Mouse (Mus musculus) lung, embryonic 16.5 days (tissue): ENCODE measurements around the gene Sox30. TPM values are rescaled to one million over a fixed set of nuclear protein-coding genes. Genes with fewer than 3 reads are reported as not detected.
A peak's percentile ranks its signal among the peaks of the same experiment; 100 is the strongest.

Experiments
- ATAC-seq: fragments of 200-750 bp; cut with Nextera tagmentation; 2 replicates; pipeline ENCODE4 v1.8.0; 2017; ENCODE audit warnings: low read depth, mild to moderate bottlenecking, moderate library complexity
- H3K27ac ChIP-seq: fragments of 300-500 bp; sonication (generic); 2 replicates; pipeline ENCODE4 v1.5.1; 2014; ENCODE audit warnings: mild to moderate bottlenecking, control low read depth, low read length
- H3K27me3 ChIP-seq: fragments of 300-500 bp; sonication (generic); 2 replicates; pipeline ENCODE4 v1.6.1; 2014; ENCODE audit warnings: low read depth, low read length, mixed read lengths; ENCODE audit not compliant: control insufficient read depth, insufficient read depth
- H3K36me3 ChIP-seq: fragments of 300-500 bp; sonication (generic); 2 replicates; pipeline ENCODE4 v1.6.1; 2014; ENCODE audit warnings: low read length; ENCODE audit not compliant: control insufficient read depth, insufficient read depth
- H3K4me1 ChIP-seq: fragments of 300-500 bp; sonication (generic); replicated peaks from 2 replicates; pipeline ENCODE4 v1.6.1; 2014; ENCODE audit warnings: low read length, mixed read lengths; ENCODE audit not compliant: control insufficient read depth, insufficient read depth
- H3K4me2 ChIP-seq: fragments of 300-500 bp; sonication (generic); 2 replicates; pipeline ENCODE4 v1.6.1; 2014; ENCODE audit warnings: low read depth, low read length, control low read depth
- H3K4me3 ChIP-seq: fragments of 300-500 bp; sonication (generic); 2 replicates; pipeline ENCODE4 v1.5.1; 2014; ENCODE audit warnings: mild to moderate bottlenecking, low read length, control low read depth
- H3K9ac ChIP-seq: fragments of 300-500 bp; sonication (generic); 2 replicates; pipeline ENCODE4 v1.6.1; 2014; ENCODE audit warnings: low read length, control low read depth
- H3K9me3 ChIP-seq: fragments of 300-500 bp; sonication (generic); 2 replicates; pipeline ENCODE4 v1.6.1; 2016; ENCODE audit warnings: low read length; ENCODE audit not compliant: control insufficient read depth
- WGBS: fragments of 180-500 bp; shearing (Covaris S2); extraction: QIAGEN DNeasy Blood & Tissue Kit; methylation state at CpG from one replicate; pipeline ENCODE4 v1.1.7; 2014; 5-methylcytosine and 5-hydroxymethylcytosine counted together
- polyA plus RNA-seq: library from polyadenylated mRNA; unstranded; fragments of >200 nt; fragmentation: Nextera tagmentation; extraction: Ambion mirVana; gene quantifications from 2 replicates; pipeline ENCODE4 v1.2.1, GENCODE M21; 2015

The Sox30 gene
- polyA plus RNA-seq, 1 experiment from 2014 or later = 0.05 TPM

DNA sequence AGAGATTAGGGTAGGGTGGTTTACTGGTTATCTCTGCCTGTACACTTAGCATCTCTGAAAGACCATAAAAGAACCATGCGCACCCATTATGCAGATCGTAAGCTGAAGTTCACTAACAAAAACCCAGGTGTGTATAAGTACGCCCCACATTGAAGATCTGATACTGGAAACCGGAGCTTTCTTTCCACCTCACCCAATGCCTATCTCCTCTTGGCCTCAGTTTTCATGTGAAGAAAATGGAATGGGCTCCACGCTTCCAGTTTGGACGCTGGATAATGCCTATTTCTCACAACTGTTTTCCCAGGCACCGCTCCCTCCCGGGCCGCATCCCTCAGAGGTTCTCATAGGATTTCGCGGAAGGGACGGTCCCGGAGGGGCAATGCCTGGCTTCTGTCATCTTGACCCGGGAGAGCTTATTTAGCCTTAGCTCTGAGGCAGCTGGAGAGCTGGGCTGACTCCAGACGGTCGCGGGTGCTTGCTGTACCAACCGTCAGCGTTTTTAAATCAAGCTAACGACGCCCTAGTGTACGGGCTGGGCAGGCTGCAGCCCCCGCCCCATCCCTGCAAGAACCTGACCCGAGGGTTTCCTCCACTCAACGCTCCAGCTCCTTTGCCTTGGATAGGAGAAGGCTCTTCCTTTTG, 76.8 kb downstream of the Sox30 start:
- H3K9ac ChIP-seq = peak overlapping the region; percentile 74
- H3K27me3 ChIP-seq = peaks cover 5% of the 10 kb centered on the region; the same call in 1 of the 2 replicates
- peaks cover 31% of the 10 kb centered on the region for H3K4me1 ChIP-seq
- peak; percentile 4; the same call in 1 of the 2 replicates for ATAC-seq
- H3K4me3 ChIP-seq = peak overlapping the region; percentile 66
- peak overlapping the region; percentile 83 for H3K27ac ChIP-seq
- 1% methylated on average over 25 of the region's 25 CpGs for WGBS
- H3K36me3 ChIP-seq = 0 out of 2 replicates have a peak, but pooled peaks cover 2% of the 10 kb centered on the region
- no peaks in the 10 kb centered on the region for H3K9me3 ChIP-seq
- peak overlapping the region; percentile 53 for H3K4me2 ChIP-seq

DNA sequence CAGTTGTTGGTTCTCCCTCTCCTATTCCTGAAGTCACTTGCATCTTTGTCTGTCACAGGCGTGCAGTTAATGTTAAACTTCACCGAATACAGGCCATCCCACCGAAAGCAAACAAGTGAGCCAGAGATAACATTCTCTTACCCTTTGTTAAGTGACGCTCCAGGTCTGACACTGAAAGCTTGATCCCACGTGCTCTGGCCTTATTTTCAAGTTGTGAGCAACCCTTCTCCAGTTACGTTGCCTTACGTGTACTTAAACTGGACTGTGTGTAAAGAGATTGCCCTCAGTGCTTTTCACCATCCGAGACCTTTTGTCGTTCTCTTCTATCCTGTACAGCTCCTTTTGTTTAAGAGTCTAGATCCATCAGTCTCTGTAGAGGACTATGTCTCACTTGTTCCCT, 77.9 kb downstream of the Sox30 start:
- 13% methylated on average over 9 of the region's 9 CpGs for WGBS
- Histone ChIP-seq H3K9ac (peak overlapping the region; percentile 59), H3K36me3 (0 out of 2 replicates have a peak, but pooled peaks cover 2% of the 10 kb centered on the region), H3K4me1 (peaks cover 39% of the 10 kb centered on the region), H3K27ac (peak overlapping the region; percentile 1; the same call in 1 of the 2 replicates), H3K4me3 (peak overlapping the region; percentile 66), H3K27me3 (peaks cover 5% of the 10 kb centered on the region; the same call in 1 of the 2 replicates), H3K4me2 (peak overlapping the region; percentile 53), H3K9me3 (no peaks in the 10 kb centered on the region)
- ATAC-seq = no peak

DNA sequence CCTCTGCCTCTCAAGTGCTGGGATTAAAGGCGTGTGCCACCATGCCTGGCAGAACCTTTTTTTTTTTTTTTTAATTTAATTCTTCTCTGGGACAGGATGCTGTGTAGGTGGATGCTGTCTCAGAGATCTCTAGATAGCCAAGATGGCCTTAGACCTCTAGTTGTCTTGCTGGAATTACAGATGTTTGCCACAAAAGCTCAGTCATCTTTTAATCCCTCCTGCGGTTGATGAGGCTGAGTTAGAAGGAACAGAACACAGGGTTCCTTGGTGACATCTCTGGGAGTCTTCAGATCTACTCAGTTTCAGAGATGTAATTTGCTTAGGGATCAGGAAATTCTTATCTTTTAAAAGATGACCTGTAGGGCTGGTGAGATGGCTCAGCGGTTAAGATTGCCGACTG, 78.8 kb downstream of the Sox30 start:
- Histone ChIP-seq H3K27me3 (peaks cover 5% of the 10 kb centered on the region; the same call in 1 of the 2 replicates), H3K9me3 (no peaks in the 10 kb centered on the region), H3K27ac (no peak overlapping the region), H3K36me3 (0 out of 2 replicates have a peak, but pooled peaks cover 5% of the 10 kb centered on the region), H3K4me3 (no peak overlapping the region), H3K4me2 (no peak overlapping the region), H3K9ac (no peak overlapping the region), H3K4me1 (peaks cover 47% of the 10 kb centered on the region)
- ATAC-seq = no peak
- 85% methylated on average over 4 of the region's 4 CpGs for WGBS

DNA sequence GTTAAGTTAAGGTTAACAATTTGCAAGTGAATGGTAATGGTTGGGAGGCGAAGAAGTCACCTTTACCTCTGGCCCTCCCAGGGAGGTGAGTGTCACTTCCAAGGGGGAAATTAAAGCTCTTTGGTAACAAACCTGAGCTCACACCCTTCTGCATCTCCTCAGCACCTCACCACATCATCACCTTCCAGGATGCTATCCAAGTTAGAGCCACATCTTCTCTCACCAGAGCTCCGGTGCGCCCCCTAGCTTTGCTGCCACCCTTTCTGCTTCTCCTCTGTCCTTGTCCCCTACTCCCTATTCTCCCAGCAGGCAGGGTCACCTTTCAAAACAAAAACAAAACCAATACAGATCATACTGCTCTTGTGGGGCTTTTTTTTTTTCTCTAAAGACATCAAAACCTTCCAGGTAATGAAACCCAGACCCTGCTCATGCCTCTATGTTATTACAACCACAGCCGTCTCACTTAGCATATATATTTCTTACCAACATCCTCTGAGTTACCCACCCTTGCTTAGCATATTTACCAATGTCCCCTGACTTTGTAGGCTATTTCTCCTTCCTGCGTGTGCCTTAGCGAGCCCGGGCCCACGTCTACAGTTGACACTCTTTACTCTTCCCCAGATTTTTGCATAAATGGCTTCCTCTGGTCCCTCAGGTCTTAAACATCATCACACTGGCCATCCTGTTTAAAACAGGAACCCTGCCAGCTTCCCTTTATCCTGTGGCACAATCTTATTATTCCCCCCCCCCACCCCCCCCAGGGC, 80.0 kb downstream of the Sox30 start:
- no peak overlapping the region for H3K9ac ChIP-seq
- peaks cover 58% of the 10 kb centered on the region for H3K4me1 ChIP-seq
- 51% methylated on average over 8 of the region's 8 CpGs for WGBS
- no peaks in the 10 kb centered on the region for H3K9me3 ChIP-seq
- H3K27me3 ChIP-seq = peaks cover 5% of the 10 kb centered on the region; the same call in 1 of the 2 replicates
- H3K4me3 ChIP-seq = no peak overlapping the region
- ATAC-seq = no peak
- no peak overlapping the region for H3K4me2 ChIP-seq
- H3K27ac ChIP-seq = no peak overlapping the region; the same call in 1 of the 2 replicates
- 0 out of 2 replicates have a peak, but pooled peaks cover 5% of the 10 kb centered on the region for H3K36me3 ChIP-seq

DNA sequence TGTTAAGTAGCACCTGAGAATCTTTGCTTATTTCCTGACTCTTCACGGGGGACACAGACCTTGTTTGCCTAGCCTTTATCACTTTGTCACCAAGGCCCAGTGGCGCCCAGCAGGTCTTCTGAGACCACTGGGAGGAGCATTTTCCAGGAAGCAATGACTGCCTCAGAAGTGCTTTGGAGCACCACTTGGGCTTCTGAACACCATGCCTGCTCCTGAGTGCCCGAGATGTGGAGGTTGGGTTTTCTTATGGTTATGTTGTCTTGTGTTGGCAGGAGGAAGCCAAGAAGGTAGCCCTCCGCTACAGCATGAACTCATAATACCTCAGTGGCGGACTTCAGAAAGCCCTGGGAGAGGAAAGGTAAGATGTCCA, 80.5 kb downstream of the Sox30 start:
- H3K9me3 ChIP-seq = no peaks in the 10 kb centered on the region
- peaks cover 59% of the 10 kb centered on the region for H3K4me1 ChIP-seq
- no peak overlapping the region for H3K4me2 ChIP-seq
- H3K9ac ChIP-seq = no peak overlapping the region
- WGBS = 50% methylated on average over 5 of the region's 5 CpGs
- peaks cover 5% of the 10 kb centered on the region; the same call in 1 of the 2 replicates for H3K27me3 ChIP-seq
- ATAC-seq = no peak
- H3K4me3 ChIP-seq = no peak overlapping the region
- peak overlapping the region; percentile 38; the same call in 1 of the 2 replicates for H3K27ac ChIP-seq
- 0 out of 2 replicates have a peak, but pooled peaks cover 5% of the 10 kb centered on the region for H3K36me3 ChIP-seq

DNA sequence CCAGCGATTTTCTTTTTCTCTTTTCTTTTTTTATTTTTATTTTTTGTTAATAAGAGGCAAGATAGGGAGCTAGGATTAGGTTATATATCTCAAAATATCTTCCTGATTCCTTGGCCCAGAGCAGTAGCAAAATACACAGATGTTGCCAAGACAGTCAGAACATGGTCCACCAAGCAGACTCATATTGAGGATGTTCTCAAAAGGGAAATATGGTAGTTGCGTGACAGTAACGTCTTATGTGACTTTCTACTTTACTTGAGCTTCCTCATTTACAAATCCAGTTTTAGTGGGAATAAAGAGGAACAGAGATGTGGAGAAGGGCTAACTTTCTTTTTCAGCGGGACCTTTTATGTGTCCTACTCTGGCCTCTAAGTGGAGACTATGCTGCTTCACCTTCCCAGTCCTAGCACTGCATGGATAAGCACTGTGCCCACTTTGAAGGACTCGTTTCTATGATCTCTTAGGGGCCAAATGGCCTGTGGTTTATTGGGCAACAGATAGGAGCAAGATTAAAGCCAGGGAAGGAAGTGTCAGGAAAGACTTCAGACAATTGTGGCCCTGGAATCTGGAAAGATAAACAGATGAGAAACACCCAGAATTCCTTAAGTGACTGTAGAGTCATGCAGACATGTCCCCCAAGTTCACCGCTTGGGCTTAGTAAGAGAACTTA, 81.8 kb downstream of the Sox30 start:
- Histone ChIP-seq H3K27me3 (no peaks in the 10 kb centered on the region; the same call in 1 of the 2 replicates), H3K4me2 (no peak overlapping the region), H3K36me3 (0 out of 2 replicates have a peak, but pooled peaks cover 5% of the 10 kb centered on the region), H3K4me3 (no peak overlapping the region), H3K9me3 (no peaks in the 10 kb centered on the region), H3K4me1 (peaks cover 68% of the 10 kb centered on the region), H3K9ac (0 out of 2 replicates have a peak overlapping the region, but pooled peaks have one; percentile 16), H3K27ac (peak overlapping the region; percentile 54)
- no peak for ATAC-seq
- WGBS = 50% methylated on average over 6 of the region's 6 CpGs

DNA sequence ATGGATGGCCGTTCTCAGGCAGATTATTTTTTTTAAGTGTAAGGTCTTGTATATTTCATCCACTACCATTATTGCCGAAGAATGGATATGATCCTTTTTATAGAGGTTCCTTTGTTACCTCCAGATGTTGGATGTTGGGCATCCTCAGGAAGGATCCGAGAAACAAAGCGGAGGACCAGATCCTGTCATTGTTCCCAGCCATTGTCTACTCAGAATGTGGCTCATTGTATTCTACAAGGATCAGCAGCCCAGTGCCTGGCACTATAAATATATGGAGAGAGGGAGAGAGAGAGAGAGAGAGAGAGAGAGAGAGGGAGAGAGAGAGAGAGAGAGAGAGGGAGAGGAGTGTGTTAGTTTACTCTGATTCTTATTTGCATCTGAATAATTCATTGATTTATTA, 82.5 kb downstream of the Sox30 start:
- no peak for ATAC-seq
- no peak overlapping the region for H3K9ac ChIP-seq
- no peak overlapping the region for H3K4me3 ChIP-seq
- WGBS = 59% methylated on average over 4 of the region's 4 CpGs
- H3K4me2 ChIP-seq = no peak overlapping the region
- peaks cover 65% of the 10 kb centered on the region for H3K4me1 ChIP-seq
- no peaks in the 10 kb centered on the region for H3K27me3 ChIP-seq
- no peaks in the 10 kb centered on the region for H3K9me3 ChIP-seq
- peak overlapping the region; percentile 89; the same call in 1 of the 2 replicates for H3K27ac ChIP-seq
- 0 out of 2 replicates have a peak, but pooled peaks cover 5% of the 10 kb centered on the region for H3K36me3 ChIP-seq

DNA sequence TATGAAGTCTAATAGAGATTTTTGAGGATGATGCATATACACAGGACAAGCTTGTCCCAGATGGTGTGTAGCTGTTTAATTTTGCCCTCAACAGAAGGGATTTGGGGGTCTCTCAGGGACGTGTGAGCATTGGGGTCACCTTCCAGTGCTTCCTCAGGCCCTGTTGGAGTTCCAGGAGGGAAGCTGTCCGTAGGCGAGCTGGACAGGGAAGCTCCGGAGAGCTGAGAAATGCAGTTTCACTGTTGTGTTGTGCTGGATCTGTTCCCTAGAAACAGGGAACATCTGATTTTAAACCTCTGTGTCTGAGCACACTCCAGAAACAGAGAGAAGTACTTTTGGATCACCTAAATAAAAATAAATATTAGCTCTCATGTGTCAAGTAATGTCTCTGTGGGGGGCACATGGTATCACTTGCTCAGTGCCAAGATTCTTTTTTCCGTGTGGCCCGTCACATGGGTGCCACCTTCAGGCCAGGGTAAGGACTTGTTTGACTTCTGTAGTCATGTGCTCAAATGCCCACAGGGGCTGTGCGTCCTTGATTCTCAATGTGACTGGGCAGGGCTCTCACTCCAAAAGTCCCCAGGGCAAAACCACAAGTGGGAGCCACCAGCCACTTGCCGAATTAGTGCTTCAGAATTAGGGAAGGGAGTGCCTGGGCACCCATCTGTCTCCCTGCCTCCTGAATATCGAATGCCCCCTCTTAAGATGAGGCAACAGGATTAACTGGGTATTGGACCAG, 83.1 kb downstream of the Sox30 start:
- H3K4me2 ChIP-seq = no peak overlapping the region
- no peak for ATAC-seq
- no peaks in the 10 kb centered on the region for H3K27me3 ChIP-seq
- peak overlapping the region; percentile 42; the same call in 1 of the 2 replicates for H3K9ac ChIP-seq
- 0 out of 2 replicates have a peak, but pooled peaks cover 5% of the 10 kb centered on the region for H3K36me3 ChIP-seq
- WGBS = 38% methylated on average over 9 of the region's 9 CpGs
- no peaks in the 10 kb centered on the region for H3K9me3 ChIP-seq
- H3K27ac ChIP-seq = peak overlapping the region; percentile 89
- H3K4me1 ChIP-seq = peaks cover 63% of the 10 kb centered on the region
- no peak overlapping the region for H3K4me3 ChIP-seq
